Mouse (Mus musculus) myocyte (in vitro differentiated cells): ENCODE data around the gene Foxr1.
"Not testable (repeated sequence)": the region's sequence is repeated elsewhere in the genome, so short reads cannot be mapped to it uniquely, and the experiment has no call there.

ENCODE experiments used
- E2F4 ChIP-seq: IDR thresholded peaks from one replicate; pipeline ENCODE4 v1.6.1; 2011; ENCODE audit warnings: mild to moderate bottlenecking, control low read depth, moderate library complexity; ENCODE audit not compliant: insufficient read depth
- MYOD1 ChIP-seq, 3 experiments: IDR thresholded peaks; one replicate each; pipeline ENCODE4 v1.6.1; 2011; ENCODE audit warnings: control low read depth in 2 of 3, low read depth in 2 of 3, mild to moderate bottlenecking in 2 of 3, moderate library complexity in 1 of 3; ENCODE audit not compliant: insufficient read length in 2 of 3, control insufficient read depth in 1 of 3
- POLR2A ChIP-seq: IDR thresholded peaks from one replicate; pipeline ENCODE4 v1.6.1; 2011; ENCODE audit warnings: low read depth, mild to moderate bottlenecking, control low read depth, moderate library complexity; ENCODE audit not compliant: insufficient read length
- SRF ChIP-seq: IDR thresholded peaks from one replicate; pipeline ENCODE4 v1.6.1; 2011; ENCODE audit warnings: low read depth; ENCODE audit not compliant: control insufficient read depth, insufficient read length

GRCm38 (mm10) chr9:44419730-44420129 lies 21.2 kb downstream of the Foxr1 start:
- not testable (repeated sequence) for TF ChIP-seq POLR2A; MYOD1 (IDR thresholded peaks at IDR 0.05; ENCODE audit: control insufficient read depth in 1 of 3, insufficient read length in 2 of 3, low read depth in 2 of 3); E2F4; SRF
